Comparison of ENCODE assay signal across 8 mouse cellular contexts in the genomic region with DNA sequence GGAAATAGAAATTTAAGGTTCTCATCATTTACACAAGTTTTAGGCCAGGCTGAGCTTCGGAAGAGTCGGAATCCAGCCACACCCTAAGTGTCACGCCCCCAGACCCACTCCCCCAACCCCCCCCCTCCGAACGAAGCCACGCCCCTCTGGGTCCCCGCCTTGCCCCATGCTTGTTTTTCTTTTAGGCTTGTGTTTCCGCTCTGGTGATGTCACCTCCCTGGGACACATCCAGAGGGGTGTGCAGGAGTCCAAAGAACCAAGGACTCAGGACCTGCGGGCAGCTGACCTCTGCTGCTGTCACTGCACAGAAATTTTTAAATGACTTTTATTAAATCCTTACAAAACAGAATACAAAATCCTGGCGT. TPM values are rescaled to one million over a fixed set of nuclear protein-coding genes. Genes with fewer than 3 reads are reported as not detected.
DNase-seq lines count a peak whose midpoint lies in the region; ATAC-seq lines count a peak whose summit lies in the region.

No protein-coding gene starts in this region.

- H3K4me2 ChIP-seq in liver, embryonic 15.5 days: peak overlapping the region; percentile 51

- peak overlapping the region; percentile 76 for H3K27ac ChIP-seq in liver, embryonic 15.5 days (replicated peaks)

- peak; percentile 84 for DNase-seq in 416B (ENCODE audit: low read depth)
- peak; percentile 71 for DNase-seq in MN1 (ENCODE audit: low spot score)
- DNase-seq in gastrocnemius, adult 18-20 months (ENCODE audit: low spot score): peak; percentile 93
- DNase-seq in yolk sac, embryonic 10.5 days (ENCODE audit: low spot score): peak; percentile 72
- DNase-seq in spleen, postnatal 4 days (ENCODE audit: low spot score in 2 of 2): no peak
- no peak for DNase-seq in cerebellum, adult 9-11 months

- WGBS in liver, embryonic 15.5 days (ENCODE audit: insufficient replicate concordance): 13% methylated on average over 10 of the region's 10 CpGs

- H3K9ac ChIP-seq in liver, embryonic 15.5 days: peak overlapping the region; percentile 7; the same call in 1 of the 2 replicates

- no peaks in the 10 kb centered on the region for H3K9me3 ChIP-seq in liver, embryonic 15.5 days (replicated peaks)

- H3K4me3 ChIP-seq in liver, embryonic 15.5 days (replicated peaks): no peak overlapping the region; the same call in 1 of the 2 replicates

- H3K4me1 ChIP-seq in liver, embryonic 15.5 days (replicated peaks): peaks cover 77% of the 10 kb centered on the region

- peaks cover 50% of the 10 kb centered on the region for H3K36me3 ChIP-seq in liver, embryonic 15.5 days (replicated peaks)

- ATAC-seq in inflammation-experienced regulatory T-cells, adult 6 months: peak; percentile 26
- ATAC-seq in liver, embryonic 15.5 days (ENCODE audit: insufficient read depth): no peak; the same call in 1 of the 2 replicates

- H3K27me3 ChIP-seq in liver, embryonic 15.5 days: no peaks in the 10 kb centered on the region

RNA-seq across cellular contexts. Expression of a gene that starts 8.1 kb away (rescaled TPM):
- 10 to 100 TPM; 38.5 to 40.0 TPM for total RNA-seq in gastrocnemius, adult 18-20 months (2021)
- polyA plus RNA-seq in inflammation-experienced regulatory T-cells, adult 6 months (2017; shearing (Covaris generic)): 10 to 100 TPM in 1 of 3 experiments, 1 to 10 TPM in 2; 3.4 to 10.4 (median 9.2) TPM
- 14.4 and 15.9 TPM in 2 replicates for polyA plus RNA-seq in liver, embryonic 15.5 days (2015; fragmentation: Nextera tagmentation; extraction: Ambion mirVana)

RNA-seq across cellular contexts. Expression of a gene that starts 12.9 kb away (rescaled TPM):
- 100 to 1,000 TPM; 244 to 292 TPM for total RNA-seq in gastrocnemius, adult 18-20 months (2021)
- 10 to 100 TPM; 50.3 to 61.4 (median 50.9) TPM for polyA plus RNA-seq in inflammation-experienced regulatory T-cells, adult 6 months (2017; shearing (Covaris generic))
- 74.9 and 84.6 TPM in 2 replicates for polyA plus RNA-seq in liver, embryonic 15.5 days (2015; fragmentation: Nextera tagmentation; extraction: Ambion mirVana)

RNA-seq across cellular contexts. Expression of a gene that starts 36.8 kb away (rescaled TPM):
- total RNA-seq in gastrocnemius, adult 18-20 months (2021): 1 to 10 TPM; 2.3 to 4.1 TPM
- polyA plus RNA-seq in inflammation-experienced regulatory T-cells, adult 6 months (2017; shearing (Covaris generic)): 100 to 1,000 TPM; 190 to 248 (median 240) TPM
- 28.0 and 31.6 TPM in 2 replicates for polyA plus RNA-seq in liver, embryonic 15.5 days (2015; fragmentation: Nextera tagmentation; extraction: Ambion mirVana)

RNA-seq across cellular contexts. Expression of a gene that starts 37.0 kb away (rescaled TPM):
- 1 to 10 TPM in 1 of 2 experiments, under 1 TPM in 1; 0.91 to 1.9 TPM for total RNA-seq in gastrocnemius, adult 18-20 months (2021)
- polyA plus RNA-seq in inflammation-experienced regulatory T-cells, adult 6 months (2017; shearing (Covaris generic)): 100 to 1,000 TPM in 2 of 3 experiments, 10 to 100 TPM in 1; 71.4 to 109 (median 107) TPM
- 7.1 and 8.1 TPM in 2 replicates for polyA plus RNA-seq in liver, embryonic 15.5 days (2015; fragmentation: Nextera tagmentation; extraction: Ambion mirVana)

RNA-seq across cellular contexts. Expression of a gene that starts 42.4 kb away (rescaled TPM):
- total RNA-seq in gastrocnemius, adult 18-20 months (2021): 100 to 1,000 TPM in 1 of 2 experiments, 10 to 100 TPM in 1; 97.2 to 128 TPM
- polyA plus RNA-seq in inflammation-experienced regulatory T-cells, adult 6 months (2017; shearing (Covaris generic)): 10 to 100 TPM; 11.7 to 16.3 (median 13.2) TPM
- polyA plus RNA-seq in liver, embryonic 15.5 days (2015; fragmentation: Nextera tagmentation; extraction: Ambion mirVana): 49.7 and 60.4 TPM in 2 replicates

Comparison
In these comparisons a context has a peak if more than half of its experiments do, and no peak if none do; other contexts are left out.
1. DNase-seq: peak in 416B (single experiment), MN1 (single experiment), gastrocnemius, adult 18-20 months (single experiment) and yolk sac, embryonic 10.5 days (single experiment); none in spleen, postnatal 4 days (0 of 2) and cerebellum, adult 9-11 months (single experiment).